ENCODE assay signal across 16 mouse cellular contexts in genomic region chr17:87641006-87641405, GRCm38 (mm10). TPM values are rescaled to one million over a fixed set of nuclear protein-coding genes. Genes with fewer than 3 reads are reported as not detected.
"Had no signal": no experiment of that assay in that cellular context is flagged by ENCODE, and none has a peak within 500 bp of the region (broad histone marks: within the 10 kb centered on the region; RNA-seq: fewer than 3 reads in every experiment).

No protein-coding gene starts in this region.

- H3K27ac ChIP-seq: layer of hippocampus, adult 2 months; limb, embryonic 15.5 days; liver, embryonic 13.5 days; lung, embryonic 15.5 days; macrophage; midbrain, embryonic 15.5 days; neural tube, embryonic 12.5 days had no signal

- ATAC-seq: liver, postnatal 0 days; midbrain, embryonic 15.5 days had no signal

- H3K4me3 ChIP-seq: layer of hippocampus, adult 2 months; limb, embryonic 15.5 days; liver, embryonic 13.5 days; lung, embryonic 15.5 days; megakaryocyte, embryonic 14.5 days; midbrain, embryonic 15.5 days; neural tube, embryonic 12.5 days had no signal

- DNase-seq: kidney, adult 9 months; kidney, postnatal 10 days; kidney, postnatal 4 days; liver, embryonic 13.5 days; liver, postnatal 0 days; lung, postnatal 14 days; spleen, adult 18-20 months; thymus, postnatal 4 days had no signal

- H3K9ac ChIP-seq: limb, embryonic 15.5 days; liver, embryonic 13.5 days; liver, postnatal 0 days; lung, embryonic 15.5 days; midbrain, embryonic 15.5 days; neural tube, embryonic 12.5 days had no signal

- H3K9me3 ChIP-seq: limb, embryonic 15.5 days; liver, embryonic 13.5 days; lung, embryonic 15.5 days; midbrain, embryonic 15.5 days; neural tube, embryonic 12.5 days had no signal

- H3K4me2 ChIP-seq: limb, embryonic 15.5 days; liver, embryonic 13.5 days; lung, embryonic 15.5 days; midbrain, embryonic 11.5 days; midbrain, embryonic 15.5 days; neural tube, embryonic 12.5 days had no signal

- H3K36me3 ChIP-seq: limb, embryonic 15.5 days; liver, embryonic 13.5 days; midbrain, embryonic 15.5 days; neural tube, embryonic 12.5 days had no signal

RNA-seq across cellular contexts. Expression of gene Epcam, which starts 5.2 kb away (rescaled TPM):
- polyA plus RNA-seq: macrophage had no signal
